Mouse (Mus musculus): Measurements from ENCODE around the gene Bcl2a1c.

DNA sequence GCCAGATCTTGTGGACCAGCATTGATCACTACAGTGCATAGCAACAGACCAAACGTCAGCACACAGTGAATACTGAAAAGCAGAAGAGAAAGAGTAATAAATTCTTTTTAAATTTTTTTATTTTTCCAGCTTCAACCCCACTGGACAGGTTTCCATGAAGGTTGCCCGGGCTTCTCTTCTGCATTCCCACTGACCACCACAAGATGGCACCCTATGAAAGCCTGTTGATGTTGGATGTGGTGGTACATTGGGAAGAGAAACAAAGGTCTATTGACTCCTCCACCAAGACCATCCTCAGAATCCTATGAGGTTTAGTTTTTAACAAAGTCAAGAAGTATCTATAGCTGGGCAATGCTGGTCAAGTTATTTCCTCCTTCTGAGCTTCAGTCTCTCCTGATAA, 11.9 kb upstream of the Bcl2a1c start:
- TF ChIP-seq POLR2A (IDR thresholded peaks at IDR 0.05; ENCODE audit: borderline replicate concordance, control insufficient read depth, low read depth, low read length): no peak
- TF ChIP-seq CTCF (IDR thresholded peaks at IDR 0.05; ENCODE audit: control insufficient read depth, insufficient read depth, low read length): peak; percentile 35; the same call in 1 of the 2 replicates
